ENCODE assay signal across 11 mouse cellular contexts in genomic region chr6:61067355-61068116, GRCm38 (mm10).
DNase-seq lines count a peak whose midpoint lies in the region; ATAC-seq and TF ChIP-seq lines count a peak whose summit lies in the region.
"Had no signal": no experiment of that assay in that cellular context is flagged by ENCODE, and none has a peak within 500 bp of the region (broad histone marks: within the 10 kb centered on the region; RNA-seq: fewer than 3 reads in every experiment).

No protein-coding gene starts in this region.

- WGBS in hindbrain, embryonic 11.5 days = 26% methylated on average over 10 of the region's 10 CpGs
- WGBS in midbrain, embryonic 13.5 days = 5% methylated on average over 10 of the region's 10 CpGs

- H3K27me3 ChIP-seq in hindbrain, embryonic 11.5 days (ENCODE audit: control insufficient read depth, insufficient read depth, low read length) = no peaks in the 10 kb centered on the region
- no peaks in the 10 kb centered on the region for H3K27me3 ChIP-seq in midbrain, embryonic 13.5 days
- H3K27me3 ChIP-seq: limb, embryonic 15.5 days had no signal

- 0 out of 2 replicates have a peak overlapping the region, but pooled peaks have one; percentile 19 for H3K9ac ChIP-seq in hindbrain, embryonic 11.5 days (ENCODE audit: low read depth, low read length)
- no peak overlapping the region for H3K9ac ChIP-seq in midbrain, embryonic 13.5 days (replicated peaks)
- H3K9ac ChIP-seq: limb, embryonic 15.5 days had no signal

- no peaks in the 10 kb centered on the region for H3K36me3 ChIP-seq in hindbrain, embryonic 11.5 days (ENCODE audit: control insufficient read depth, insufficient read depth, low read length)
- H3K36me3 ChIP-seq in midbrain, embryonic 13.5 days = no peaks in the 10 kb centered on the region
- H3K36me3 ChIP-seq: limb, embryonic 15.5 days had no signal

- no peaks in the 10 kb centered on the region for H3K9me3 ChIP-seq in hindbrain, embryonic 11.5 days (ENCODE audit: control insufficient read depth, low read length)
- H3K9me3 ChIP-seq in midbrain, embryonic 13.5 days = no peaks in the 10 kb centered on the region
- H3K9me3 ChIP-seq: limb, embryonic 15.5 days had no signal

- peak; percentile 79 for DNase-seq in brain, embryonic 14.5 days (ENCODE audit: low read depth)
- peak; percentile 61 for DNase-seq in embryo, embryonic 11 days
- DNase-seq in hindbrain, embryonic 11.5 days (ENCODE audit: low spot score) = peak; percentile 39
- DNase-seq in adrenal gland, adult (ENCODE audit: inconsistent age in 2 of 2, low spot score in 1 of 2) = no peak
- no peak for DNase-seq in urinary bladder, postnatal 10 days (ENCODE audit: low spot score)
- no peak for DNase-seq in frontal cortex, postnatal 25 days (ENCODE audit: low spot score in 2 of 2)
- DNase-seq: cerebellum, postnatal 36 days; gastrocnemius, postnatal 10 days; right cerebral cortex, postnatal 14 days had no signal

- peak; percentile 43 for ATAC-seq in hindbrain, embryonic 11.5 days (ENCODE audit: low FRiP score)
- peak; percentile 50; the same call in 1 of the 2 replicates for ATAC-seq in midbrain, embryonic 13.5 days

- no peaks in the 10 kb centered on the region; the same call in 1 of the 2 replicates for H3K4me1 ChIP-seq in hindbrain, embryonic 11.5 days (replicated peaks; ENCODE audit: control insufficient read depth, insufficient read depth, low read length)
- H3K4me1 ChIP-seq in midbrain, embryonic 13.5 days (replicated peaks) = peaks cover 28% of the 10 kb centered on the region
- H3K4me1 ChIP-seq: limb, embryonic 15.5 days had no signal

- H3K4me2 ChIP-seq in hindbrain, embryonic 11.5 days (replicated peaks; ENCODE audit: low read depth, low read length) = no peak overlapping the region
- peak overlapping the region; percentile 30; the same call in 1 of the 2 replicates for H3K4me2 ChIP-seq in midbrain, embryonic 13.5 days (replicated peaks)
- H3K4me2 ChIP-seq: limb, embryonic 15.5 days had no signal

- H3K4me3 ChIP-seq in hindbrain, embryonic 11.5 days (ENCODE audit: low read depth, low read length) = no peak overlapping the region
- no peak overlapping the region for H3K4me3 ChIP-seq in midbrain, embryonic 13.5 days (replicated peaks)
- H3K4me3 ChIP-seq: limb, embryonic 15.5 days had no signal

- no peak for TF ChIP-seq POLR2A in brain, embryonic 14.5 days (IDR thresholded peaks at IDR 0.05; ENCODE audit: borderline replicate concordance, extremely low read depth, insufficient read depth, insufficient read length, poor library complexity, severe bottlenecking)

- H3K27ac ChIP-seq in hindbrain, embryonic 11.5 days (ENCODE audit: low read depth, low read length) = peak overlapping the region; percentile 24; the same call in 1 of the 2 replicates
- peak overlapping the region; percentile 10; the same call in 1 of the 2 replicates for H3K27ac ChIP-seq in midbrain, embryonic 13.5 days
- H3K27ac ChIP-seq: limb, embryonic 15.5 days had no signal

- TF ChIP-seq CTCF in brain, embryonic 14.5 days (IDR thresholded peaks at IDR 0.05; ENCODE audit: borderline replicate concordance, extremely low read depth, insufficient read depth, insufficient read length) = no peak

Comparison
In these comparisons a context has a peak if more than half of its experiments do, and no peak if none do; other contexts are left out.
1. DNase-seq: peak in brain, embryonic 14.5 days (single experiment), embryo, embryonic 11 days (single experiment) and hindbrain, embryonic 11.5 days (single experiment); none in adrenal gland, adult (0 of 2), urinary bladder, postnatal 10 days (single experiment) and frontal cortex, postnatal 25 days (0 of 2).